Mouse (Mus musculus): ENCODE measurements around the gene Oxa1l. TPM values are rescaled to one million over a fixed set of nuclear protein-coding genes. Genes with fewer than 3 reads are reported as not detected.
"Not testable (repeated sequence)": the region's sequence is repeated elsewhere in the genome, so short reads cannot be mapped to it uniquely, and the experiment has no call there.

The Oxa1l gene
- polyA plus RNA-seq, 1 experiment from 2014 or later = 49.8 TPM

- DNase-seq (ENCODE audit: low spot score) (no peak), ATAC-seq (ENCODE audit: insufficient read depth, low FRiP score, low TSS enrichment) (no peak)
- Histone ChIP-seq H3K4me2 (ENCODE audit: low read depth) (no peak overlapping the region), H3K27me3 (ENCODE audit: control insufficient read depth, insufficient read depth, low read length) (no peaks in the 10 kb centered on the region), H3K9me3 (ENCODE audit: control insufficient read depth, low read length) (no peaks in the 10 kb centered on the region), H3K4me3 (ENCODE audit: low read depth, low read length) (no peak overlapping the region), H3K4me1 (ENCODE audit: control insufficient read depth, insufficient read depth, low read length) (0 out of 2 replicates have a peak, but pooled peaks cover 2% of the 10 kb centered on the region), H3K9ac (ENCODE audit: low read length) (no peak overlapping the region), H3K27ac (ENCODE audit: low read depth, low read length) (no peak overlapping the region), H3K36me3 (ENCODE audit: control insufficient read depth, insufficient read depth, low read length) (no peaks in the 10 kb centered on the region)
- WGBS = 83% methylated on average over 8 of the region's 8 CpGs
Measured at GRCm38 (mm10) chr14:54333452-54334189, 27.0 kb upstream of the Oxa1l start.

- Histone ChIP-seq H3K36me3 (ENCODE audit: control insufficient read depth, insufficient read depth, low read length) (no peaks in the 10 kb centered on the region), H3K27ac (ENCODE audit: low read depth, low read length) (no peak overlapping the region), H3K4me3 (ENCODE audit: low read depth, low read length) (no peak overlapping the region), H3K9ac (ENCODE audit: low read length) (no peak overlapping the region), H3K9me3 (ENCODE audit: control insufficient read depth, low read length) (no peaks in the 10 kb centered on the region), H3K4me1 (ENCODE audit: control insufficient read depth, insufficient read depth, low read length) (no peaks in the 10 kb centered on the region), H3K27me3 (ENCODE audit: control insufficient read depth, insufficient read depth, low read length) (no peaks in the 10 kb centered on the region), H3K4me2 (ENCODE audit: low read depth) (no peak overlapping the region)
- 68% methylated on average over 7 of the region's 7 CpGs for WGBS
- no peak for DNase-seq (ENCODE audit: low spot score)
- ATAC-seq (ENCODE audit: insufficient read depth, low FRiP score, low TSS enrichment) = no peak
Measured at GRCm38 (mm10) chr14:54340836-54341235, 19.8 kb upstream of the Oxa1l start.

GRCm38 (mm10) chr14:54341807-54342206 is 18.8 kb upstream of the Oxa1l start:
- WGBS = 36% methylated on average over 2 of the region's 2 CpGs
- H3K9me3 ChIP-seq (ENCODE audit: control insufficient read depth, low read length); H3K36me3 ChIP-seq (ENCODE audit: control insufficient read depth, insufficient read depth, low read length); H3K4me3 ChIP-seq (ENCODE audit: low read depth, low read length); H3K4me1 ChIP-seq (ENCODE audit: control insufficient read depth, insufficient read depth, low read length); DNase-seq (ENCODE audit: low spot score); H3K4me2 ChIP-seq (ENCODE audit: low read depth); ATAC-seq (ENCODE audit: insufficient read depth, low FRiP score, low TSS enrichment); H3K27ac ChIP-seq (ENCODE audit: low read depth, low read length); H3K9ac ChIP-seq (ENCODE audit: low read length); H3K27me3 ChIP-seq (ENCODE audit: control insufficient read depth, insufficient read depth, low read length): not testable (repeated sequence)

- not testable (repeated sequence) for H3K36me3 ChIP-seq (ENCODE audit: control insufficient read depth, insufficient read depth, low read length); H3K4me3 ChIP-seq (ENCODE audit: low read depth, low read length); H3K4me2 ChIP-seq (ENCODE audit: low read depth); H3K4me1 ChIP-seq (ENCODE audit: control insufficient read depth, insufficient read depth, low read length); H3K27ac ChIP-seq (ENCODE audit: low read depth, low read length); DNase-seq (ENCODE audit: low spot score); H3K9ac ChIP-seq (ENCODE audit: low read length); H3K9me3 ChIP-seq (ENCODE audit: control insufficient read depth, low read length); ATAC-seq (ENCODE audit: insufficient read depth, low FRiP score, low TSS enrichment); H3K27me3 ChIP-seq (ENCODE audit: control insufficient read depth, insufficient read depth, low read length)
- 91% methylated on average over 16 of the region's 16 CpGs for WGBS
Measured at GRCm38 (mm10) chr14:54350773-54351541, 9.7 kb upstream of the Oxa1l start.

- WGBS = 94% methylated on average over 8 of the region's 8 CpGs
Measured at GRCm38 (mm10) chr14:54352314-54352713, 8.3 kb upstream of the Oxa1l start.

GRCm38 (mm10) chr14:54354406-54354805 is 6.2 kb upstream of the Oxa1l start:
- Histone ChIP-seq H3K9ac (ENCODE audit: low read length) (no peak overlapping the region), H3K36me3 (ENCODE audit: control insufficient read depth, insufficient read depth, low read length) (no peaks in the 10 kb centered on the region), H3K27ac (ENCODE audit: low read depth, low read length) (no peak overlapping the region), H3K27me3 (ENCODE audit: control insufficient read depth, insufficient read depth, low read length) (no peaks in the 10 kb centered on the region), H3K4me1 (ENCODE audit: control insufficient read depth, insufficient read depth, low read length) (no peaks in the 10 kb centered on the region), H3K4me2 (ENCODE audit: low read depth) (no peak overlapping the region), H3K4me3 (ENCODE audit: low read depth, low read length) (no peak overlapping the region), H3K9me3 (ENCODE audit: control insufficient read depth, low read length) (no peaks in the 10 kb centered on the region)
- DNase-seq (ENCODE audit: low spot score) (no peak), ATAC-seq (ENCODE audit: insufficient read depth, low FRiP score, low TSS enrichment) (no peak)
- WGBS = 48% methylated on average over 1 of the region's 1 CpGs

More at GRCm38 (mm10) chr14:54352314-54352713, 8.3 kb upstream of the Oxa1l start:
- Histone ChIP-seq H3K9ac (ENCODE audit: low read length) (no peak overlapping the region), H3K4me1 (ENCODE audit: control insufficient read depth, insufficient read depth, low read length) (no peaks in the 10 kb centered on the region), H3K27me3 (ENCODE audit: control insufficient read depth, insufficient read depth, low read length) (no peaks in the 10 kb centered on the region), H3K36me3 (ENCODE audit: control insufficient read depth, insufficient read depth, low read length) (no peaks in the 10 kb centered on the region), H3K4me2 (ENCODE audit: low read depth) (no peak overlapping the region), H3K9me3 (ENCODE audit: control insufficient read depth, low read length) (no peaks in the 10 kb centered on the region), H3K4me3 (ENCODE audit: low read depth, low read length) (no peak overlapping the region), H3K27ac (ENCODE audit: low read depth, low read length) (no peak overlapping the region)
- DNase-seq (ENCODE audit: low spot score) (no peak), ATAC-seq (ENCODE audit: insufficient read depth, low FRiP score, low TSS enrichment) (no peak)

- Histone ChIP-seq H3K4me2 (ENCODE audit: low read depth) (no peak overlapping the region), H3K27me3 (ENCODE audit: control insufficient read depth, insufficient read depth, low read length) (no peaks in the 10 kb centered on the region), H3K36me3 (ENCODE audit: control insufficient read depth, insufficient read depth, low read length) (peaks cover 15% of the 10 kb centered on the region), H3K27ac (ENCODE audit: low read depth, low read length) (no peak overlapping the region), H3K9ac (ENCODE audit: low read length) (no peak overlapping the region), H3K9me3 (ENCODE audit: control insufficient read depth, low read length) (no peaks in the 10 kb centered on the region), H3K4me3 (ENCODE audit: low read depth, low read length) (no peak overlapping the region), H3K4me1 (ENCODE audit: control insufficient read depth, insufficient read depth, low read length) (peaks cover 5% of the 10 kb centered on the region; the same call in 1 of the 2 replicates)
- 96% methylated on average over 8 of the region's 8 CpGs for WGBS
- ATAC-seq (ENCODE audit: insufficient read depth, low FRiP score, low TSS enrichment) (no peak), DNase-seq (ENCODE audit: low spot score) (no peak)
Measured at GRCm38 (mm10) chr14:54363156-54363555, 2.5 kb downstream of the Oxa1l start.

- Histone ChIP-seq H3K9me3 (ENCODE audit: control insufficient read depth, low read length) (no peaks in the 10 kb centered on the region), H3K4me2 (ENCODE audit: low read depth) (no peak overlapping the region), H3K4me1 (ENCODE audit: control insufficient read depth, insufficient read depth, low read length) (peaks cover 5% of the 10 kb centered on the region; the same call in 1 of the 2 replicates), H3K27me3 (ENCODE audit: control insufficient read depth, insufficient read depth, low read length) (no peaks in the 10 kb centered on the region), H3K27ac (ENCODE audit: low read depth, low read length) (no peak overlapping the region), H3K4me3 (ENCODE audit: low read depth, low read length) (no peak overlapping the region), H3K36me3 (ENCODE audit: control insufficient read depth, insufficient read depth, low read length) (peaks cover 22% of the 10 kb centered on the region), H3K9ac (ENCODE audit: low read length) (no peak overlapping the region)
- DNase-seq (ENCODE audit: low spot score) = no peak
- ATAC-seq (ENCODE audit: insufficient read depth, low FRiP score, low TSS enrichment) = no peak
- 92% methylated on average over 5 of the region's 5 CpGs for WGBS
Measured at GRCm38 (mm10) chr14:54365026-54365645, 4.5 kb downstream of the Oxa1l start.
